Mouse (Mus musculus) CD4-positive, CD25-positive, alpha-beta regulatory T cell, adult 2 months (primary cell): ENCODE results near the gene Pcif1.
A peak's percentile ranks its signal among the peaks of the same experiment; 100 is the strongest.
"Not testable (repeated sequence)": the region's sequence is repeated elsewhere in the genome, so short reads cannot be mapped to it uniquely, and the experiment has no call there.

Experiments used
- DNase-seq: peaks from one replicate; pipeline ENCODE4 v3.0.0-alpha.2; 2012; ENCODE audit warnings: low read depth, low spot score

Pcif1 gene

GRCm38 (mm10) chr2:164866741-164867551, 12.2 kb upstream of the Pcif1 start:
- DNase-seq = no peak

GRCm38 (mm10) chr2:164867566-164867965, 11.5 kb upstream of the Pcif1 start:
- peak; percentile 50 for DNase-seq

- peak; percentile 57 for DNase-seq
These were observed 10.6 kb upstream of the Pcif1 start for GRCm38 (mm10) chr2:164868491-164868890.

- DNase-seq = no peak
These were observed 7.4 kb upstream of the Pcif1 start for GRCm38 (mm10) chr2:164871602-164872303.

GRCm38 (mm10) chr2:164873621-164874020, 5.5 kb upstream of the Pcif1 start:
- DNase-seq = no peak

GRCm38 (mm10) chr2:164874239-164874769, 4.8 kb upstream of the Pcif1 start:
- no peak for DNase-seq

- not testable (repeated sequence) for DNase-seq
These were observed 3.5 kb upstream of the Pcif1 start for GRCm38 (mm10) chr2:164875648-164876047.

- not testable (repeated sequence) for DNase-seq
These were observed 1.5 kb upstream of the Pcif1 start for GRCm38 (mm10) chr2:164877376-164878215.

- peak; percentile 68 for DNase-seq
These were observed 436 bp upstream of the Pcif1 start for GRCm38 (mm10) chr2:164878509-164879227.

- peak; percentile 98 for DNase-seq
These were observed 619 bp downstream of the Pcif1 start for GRCm38 (mm10) chr2:164879568-164880277.

- no peak for DNase-seq
These were observed 3.5 kb downstream of the Pcif1 start for GRCm38 (mm10) chr2:164882619-164883018.

- no peak for DNase-seq
These were observed 6.7 kb downstream of the Pcif1 start for GRCm38 (mm10) chr2:164885788-164886187.

- DNase-seq = no peak
These were observed 7.5 kb downstream of the Pcif1 start for GRCm38 (mm10) chr2:164886617-164887016.

- no peak for DNase-seq
These were observed 9.9 kb downstream of the Pcif1 start for GRCm38 (mm10) chr2:164888996-164889395.

GRCm38 (mm10) chr2:164889960-164890359, 10.9 kb downstream of the Pcif1 start:
- DNase-seq = no peak

- DNase-seq = no peak
These were observed 11.4 kb downstream of the Pcif1 start for GRCm38 (mm10) chr2:164890411-164891049.

- no peak for DNase-seq
These were observed 12.1 kb downstream of the Pcif1 start for GRCm38 (mm10) chr2:164891056-164891834.

- DNase-seq = no peak
These were observed 13.0 kb downstream of the Pcif1 start for GRCm38 (mm10) chr2:164891908-164892695.
